Mouse (Mus musculus) megakaryocyte, embryonic 14.5 days (primary cell): ENCODE data around the gene Npw.

ENCODE experiments used
- FLI1 ChIP-seq: IDR thresholded peaks from 2 replicates; pipeline ENCODE4 v1.6.1; 2012; ENCODE audit warnings: low read length, inconsistent platforms, mixed read lengths
- GATA1 ChIP-seq: IDR thresholded peaks from 3 replicates; pipeline ENCODE4 v1.6.1; 2012; ENCODE audit warnings: mixed read lengths, low read length, inconsistent platforms, borderline replicate concordance

DNA sequence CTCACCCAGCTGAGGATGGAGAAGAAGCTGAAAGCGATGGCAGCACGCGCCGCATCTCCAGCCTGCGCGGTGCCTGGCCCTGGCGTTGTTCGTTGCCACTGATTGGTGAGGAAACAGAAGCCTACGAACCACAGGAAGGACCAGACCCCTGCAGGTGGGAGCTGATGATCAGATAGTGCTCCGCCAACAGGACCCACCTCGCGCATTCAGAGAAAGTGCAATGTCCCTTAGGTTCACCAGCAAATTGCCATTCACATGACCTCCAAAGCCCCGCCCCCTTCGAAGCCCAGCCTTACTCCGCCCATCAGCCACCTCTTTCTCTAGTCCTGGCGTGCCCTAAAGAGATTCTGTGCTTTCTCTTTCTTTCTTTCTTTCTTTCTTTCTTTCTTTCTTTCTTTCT is 28.3 kb upstream of the Npw start:
- TF ChIP-seq GATA1 (no peak), FLI1 (no peak)
